Mouse (Mus musculus) kidney, adult 2 months (tissue): Measurements from ENCODE around the gene Hmgn2.

Experiments
- CTCF ChIP-seq: fragments of 200-500 bp; conservative IDR thresholded peaks from 2 replicates; pipeline ENCODE4 v1.5.1; 2011; ENCODE audit warnings: low read depth, mild to moderate bottlenecking, control low read depth, low read length, moderate library complexity, mixed read lengths; ENCODE audit not compliant: insufficient read depth, insufficient read length
- POLR2A ChIP-seq: fragments of 200-500 bp; IDR thresholded peaks from one replicate; pipeline ENCODE4 v1.6.1; 2011; ENCODE audit warnings: low read depth, low read length, control low read depth

DNA sequence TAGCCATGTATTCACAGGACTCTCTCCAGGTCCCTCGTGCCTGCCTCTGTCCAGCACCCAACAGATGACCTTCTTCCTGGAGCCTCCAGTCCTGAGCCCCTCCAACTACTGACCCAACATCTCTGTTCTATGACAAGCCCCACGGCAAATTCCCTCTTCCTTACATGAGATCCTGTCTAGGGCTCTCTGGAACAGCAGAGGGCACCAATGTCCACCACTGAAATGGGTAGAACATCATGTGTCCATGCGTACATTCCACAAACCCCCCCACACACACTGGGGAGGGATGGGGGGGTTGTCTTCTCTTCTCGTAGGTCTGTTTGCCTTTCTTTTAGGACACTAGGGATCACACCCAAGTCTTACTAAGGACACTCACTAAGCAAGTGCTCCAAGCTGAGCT lies 21.6 kb upstream of the Hmgn2 start:
- peak; percentile 41; the same call in 1 of the 2 replicates for TF ChIP-seq CTCF
- no peak for TF ChIP-seq POLR2A
